Mouse (Mus musculus): ENCODE measurements around the gene Fezf2. TPM values are rescaled to one million over a fixed set of nuclear protein-coding genes. Genes with fewer than 3 reads are reported as not detected.

Gene Fezf2
- polyA plus RNA-seq, 1 experiment, result not detected

GRCm38 (mm10) chr14:12296391-12296790 is 51.6 kb downstream of the Fezf2 start:
- H3K4me3 ChIP-seq (ENCODE audit: insufficient read depth, low read depth, low read length), result no peak overlapping the region
- no peak overlapping the region for H3K27ac ChIP-seq (ENCODE audit: insufficient read depth, low read depth, low read length)
- H3K4me1 ChIP-seq (ENCODE audit: control insufficient read depth, insufficient read depth, low read length), result no peaks in the 10 kb centered on the region
- 88% methylated on average over 7 of the region's 7 CpGs for WGBS
- no peak for TF ChIP-seq CTCF (IDR thresholded peaks at IDR 0.05; ENCODE audit: insufficient read depth, low read depth, low read length)
- TF ChIP-seq POLR2A (IDR thresholded peaks at IDR 0.05; ENCODE audit: insufficient read depth, low read depth, low read length), result no peak

Other genes with a start within 250 kb of the Fezf2 start
- not detected in 2 replicates for gene Gm49355, start 64.2 kb downstream of the Fezf2 start, polyA plus RNA-seq (2012; ENCODE audit: insufficient read depth, insufficient read length, low replicate concordance, missing spikeins)
- gene 3830406C13Rik, start 64.0 kb downstream of the Fezf2 start, polyA plus RNA-seq (2012; ENCODE audit: insufficient read depth, insufficient read length, low replicate concordance, missing spikeins), result not detected in 2 replicates

All from olfactory bulb, adult 2 months (tissue).